Mouse (Mus musculus) lung, postnatal 0 days (tissue): ENCODE results near the gene Ppp1r18. TPM values are rescaled to one million over a fixed set of nuclear protein-coding genes. Genes with fewer than 3 reads are reported as not detected.
A peak's percentile ranks its signal among the peaks of the same experiment; 100 is the strongest.

Source experiments
- ATAC-seq: fragments of 200-750 bp; cut with Nextera tagmentation; 2 replicates; pipeline ENCODE4 v1.8.0; 2017; ENCODE audit warnings: moderate library complexity
- DNase-seq: peaks from one replicate; pipeline ENCODE4 v3.0.0-alpha.2; 2016; ENCODE audit warnings: low spot score
- H3K27ac ChIP-seq: fragments of 300-500 bp; sonication (generic); 2 replicates; pipeline ENCODE4 v1.5.1; 2014; ENCODE audit warnings: antibody characterized with exemption, mild to moderate bottlenecking, low read length, mixed read lengths
- H3K27me3 ChIP-seq: fragments of 300-500 bp; sonication (generic); replicated peaks from 2 replicates; pipeline ENCODE4 v1.6.1; 2014; ENCODE audit warnings: low read length, mixed read lengths; ENCODE audit not compliant: insufficient read depth
- H3K36me3 ChIP-seq: fragments of 300-500 bp; sonication (generic); 2 replicates; pipeline ENCODE4 v1.6.1; 2014; ENCODE audit warnings: low read length, mixed read lengths; ENCODE audit not compliant: insufficient read depth
- H3K4me1 ChIP-seq: fragments of 300-500 bp; sonication (generic); 2 replicates; pipeline ENCODE4 v1.6.1; 2014; ENCODE audit warnings: antibody characterized with exemption, low read depth, low read length, mixed read lengths; ENCODE audit not compliant: insufficient read depth
- H3K4me2 ChIP-seq: fragments of 300-500 bp; sonication (generic); replicated peaks from 2 replicates; pipeline ENCODE4 v1.6.1; 2014; ENCODE audit warnings: low read depth, mild to moderate bottlenecking, low read length, moderate library complexity, mixed read lengths
- H3K4me3 ChIP-seq: fragments of 300-500 bp; sonication (generic); 2 replicates; pipeline ENCODE4 v1.5.1; 2014; ENCODE audit warnings: low read depth, low read length
- H3K9ac ChIP-seq: fragments of 300-500 bp; sonication (generic); replicated peaks from 2 replicates; pipeline ENCODE4 v1.6.1; 2014; ENCODE audit warnings: low read depth, mild to moderate bottlenecking
- H3K9me3 ChIP-seq: fragments of 300-500 bp; sonication (generic); 2 replicates; pipeline ENCODE4 v1.6.1; 2016; ENCODE audit warnings: low read length, mixed read lengths
- CTCF ChIP-seq: IDR thresholded peaks from 2 replicates; pipeline ENCODE4 v1.5.1; 2016; ENCODE audit warnings: antibody characterized with exemption, mild to moderate bottlenecking
- EP300 ChIP-seq: IDR thresholded peaks from 2 replicates; pipeline ENCODE4 v1.6.1; 2016; ENCODE audit warnings: antibody characterized with exemption, mild to moderate bottlenecking, control low read depth
- WGBS: fragments of 180-500 bp; shearing (Covaris S2); extraction: QIAGEN DNeasy Blood & Tissue Kit; methylation state at CpG from one replicate; pipeline ENCODE4 v1.1.7; 2014; 5-methylcytosine and 5-hydroxymethylcytosine counted together
- polyA plus RNA-seq: library from polyadenylated mRNA; unstranded; fragments of >200 nt; fragmentation: Nextera tagmentation; extraction: Ambion mirVana; gene quantifications from 2 replicates; pipeline ENCODE4 v1.2.1, GENCODE M21; 2015

The Ppp1r18 gene
- polyA plus RNA-seq, 1 experiment from 2014 or later: 25.4 TPM

DNA sequence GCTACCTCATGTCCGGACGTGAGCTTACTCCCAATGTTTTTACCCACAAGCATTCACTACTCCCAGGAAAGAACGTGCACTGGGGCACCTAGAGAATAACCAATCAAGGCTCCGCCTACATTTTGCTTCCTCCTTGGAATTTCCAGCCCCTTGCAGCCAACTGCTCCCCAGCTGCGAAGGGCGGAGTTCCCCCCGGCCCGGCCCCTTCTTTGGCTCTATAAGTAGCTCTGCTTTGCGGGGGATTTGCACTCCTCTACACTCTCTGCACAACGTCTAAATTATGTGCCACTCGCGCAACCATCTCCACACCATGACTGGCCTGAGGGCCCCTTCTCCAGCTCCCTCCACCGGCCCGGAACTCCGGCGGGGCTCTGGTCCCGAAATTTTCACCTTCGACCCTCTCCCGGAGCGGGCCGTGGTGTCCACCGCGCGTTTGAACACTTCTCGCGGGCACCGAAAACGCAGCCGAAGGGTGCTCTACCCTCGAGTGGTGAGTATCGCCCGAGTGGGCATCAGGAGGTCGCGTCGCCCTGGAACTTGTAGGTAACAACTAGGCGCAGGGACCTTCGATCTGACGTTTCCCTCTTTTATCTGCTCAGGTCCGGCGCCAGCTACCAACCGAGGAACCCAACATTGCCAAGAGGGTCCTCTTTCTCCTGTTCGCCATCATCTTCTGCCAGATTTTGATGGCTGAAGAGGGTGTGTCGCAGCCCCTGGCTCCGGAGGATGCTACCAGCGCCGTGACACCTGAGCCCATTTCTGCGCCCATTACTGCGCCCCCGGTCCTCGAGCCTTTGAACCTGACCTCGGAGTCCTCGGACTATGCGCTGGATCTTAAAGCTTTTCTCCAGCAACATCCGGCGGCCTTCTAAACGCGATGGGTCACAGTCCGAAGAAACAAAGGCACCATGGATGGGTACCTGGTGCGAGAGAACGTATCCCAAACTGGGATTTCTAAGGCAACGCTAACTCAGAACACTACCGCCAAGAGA, 43.7 kb upstream of the Ppp1r18 start, which contains the start of gene Ier3:
Gene Ier3 (plus strand): TSS at position 246 of the 992 bp plus-strand sequence.
- Histone ChIP-seq H3K9me3 (no peaks in the 10 kb centered on the region), H3K27ac (peak within 1 kb of the TSS; percentile 95), H3K4me2 (peak within 1 kb of the TSS; percentile 77), H3K36me3 (0 out of 2 replicates have a peak, but pooled peaks cover 6% of the 10 kb centered on the region), H3K4me3 (peak within 1 kb of the TSS; percentile 79), H3K9ac (peak within 1 kb of the TSS; percentile 80), H3K4me1 (peaks cover 9% of the 10 kb centered on the region; the same call in 1 of the 2 replicates), H3K27me3 (no peaks in the 10 kb centered on the region)
- WGBS: under 1% methylated on average over 62 of the region's 62 CpGs
- TF ChIP-seq EP300: peak; percentile 78
- no peak for TF ChIP-seq CTCF
- ATAC-seq (peak; percentile 77), DNase-seq (peak; percentile 98)

GRCm38 (mm10) chr17:35822564-35822963, 42.8 kb upstream of the Ppp1r18 start:
- no peak for ATAC-seq
- no peaks in the 10 kb centered on the region for H3K27me3 ChIP-seq
- 0 out of 2 replicates have a peak, but pooled peaks cover 9% of the 10 kb centered on the region for H3K36me3 ChIP-seq
- peak overlapping the region; percentile 80 for H3K9ac ChIP-seq
- peak overlapping the region; percentile 95 for H3K27ac ChIP-seq
- H3K4me3 ChIP-seq: peak overlapping the region; percentile 79
- 0 out of 2 replicates have a peak, but pooled peaks cover 9% of the 10 kb centered on the region for H3K4me1 ChIP-seq
- no peaks in the 10 kb centered on the region for H3K9me3 ChIP-seq
- peak overlapping the region; percentile 77 for H3K4me2 ChIP-seq
- 1% methylated on average over 11 of the region's 11 CpGs for WGBS
- DNase-seq: no peak
- no peak for TF ChIP-seq CTCF
- no peak for TF ChIP-seq EP300

- peak; percentile 87 for ATAC-seq
- no peak for TF ChIP-seq CTCF
- 0 out of 2 replicates have a peak, but pooled peaks have one; percentile 48 for TF ChIP-seq EP300
- WGBS: 1% methylated on average over 46 of the region's 47 CpGs
Measured at GRCm38 (mm10) chr17:35822964-35823937, 42.1 kb upstream of the Ppp1r18 start, which contains the start of gene Flot1. Flot1 (plus strand) TSS chr17:35823230.

GRCm38 (mm10) chr17:35824402-35824801, 41.0 kb upstream of the Ppp1r18 start:
- peak overlapping the region; percentile 79; the same call in 1 of the 2 replicates for H3K4me3 ChIP-seq
- no peaks in the 10 kb centered on the region for H3K27me3 ChIP-seq
- H3K9me3 ChIP-seq: no peaks in the 10 kb centered on the region
- TF ChIP-seq CTCF (peak; percentile 65), EP300 (no peak)
- peaks cover 12% of the 10 kb centered on the region; the same call in 1 of the 2 replicates for H3K36me3 ChIP-seq
- 0 out of 2 replicates have a peak overlapping the region, but pooled peaks have one; percentile 8 for H3K9ac ChIP-seq
- ATAC-seq: no peak
- no peak for DNase-seq
- H3K4me2 ChIP-seq: peak overlapping the region; percentile 77
- WGBS: 64% methylated on average over 7 of the region's 7 CpGs
- H3K4me1 ChIP-seq: 0 out of 2 replicates have a peak, but pooled peaks cover 9% of the 10 kb centered on the region
- H3K27ac ChIP-seq: peak overlapping the region; percentile 95; the same call in 1 of the 2 replicates

More at GRCm38 (mm10) chr17:35822964-35823937, 42.1 kb upstream of the Ppp1r18 start, which contains the start of gene Flot1:
- Histone ChIP-seq H3K4me2 (peak within 1 kb of the TSS; percentile 77), H3K36me3 (peaks cover 11% of the 10 kb centered on the region; the same call in 1 of the 2 replicates), H3K4me1 (0 out of 2 replicates have a peak, but pooled peaks cover 9% of the 10 kb centered on the region), H3K9me3 (no peaks in the 10 kb centered on the region), H3K9ac (peak within 1 kb of the TSS; percentile 80), H3K27ac (peak within 1 kb of the TSS; percentile 95), H3K27me3 (no peaks in the 10 kb centered on the region), H3K4me3 (peak within 1 kb of the TSS; percentile 79)
- DNase-seq: peak; percentile 99

GRCm38 (mm10) chr17:35825109-35825850, 40.1 kb upstream of the Ppp1r18 start:
- Histone ChIP-seq H3K4me2 (no peak overlapping the region), H3K27ac (no peak overlapping the region), H3K4me3 (no peak overlapping the region), H3K36me3 (peaks cover 12% of the 10 kb centered on the region; the same call in 1 of the 2 replicates), H3K4me1 (0 out of 2 replicates have a peak, but pooled peaks cover 9% of the 10 kb centered on the region), H3K27me3 (no peaks in the 10 kb centered on the region), H3K9me3 (no peaks in the 10 kb centered on the region), H3K9ac (no peak overlapping the region)
- WGBS: 94% methylated on average over 13 of the region's 13 CpGs
- TF ChIP-seq CTCF (no peak), EP300 (no peak)
- ATAC-seq: no peak
- DNase-seq: no peak
